ENCODE assay signal across 7 mouse cellular contexts in genomic region chrX:129884465-129884864, GRCm38 (mm10).
A peak's percentile ranks its signal among the peaks of the same experiment; 100 is the strongest.
DNase-seq lines count a peak whose midpoint lies in the region; ATAC-seq and TF ChIP-seq lines count a peak whose summit lies in the region.

No protein-coding gene starts in this region.

- peak; percentile 77 for TF ChIP-seq CTCF in layer of hippocampus, adult 2 months (conservative IDR thresholded peaks at IDR 0.05)

- no peak for DNase-seq in layer of hippocampus, adult 2 months (ENCODE audit: low spot score in 2 of 2)
- no peak for DNase-seq in layer of hippocampus, postnatal 36 days
- DNase-seq in Muller cell, postnatal 12 days (ENCODE audit: inconsistent ontology term): peak; percentile 2
- peak; percentile 3 to 40 for DNase-seq in cerebellum, postnatal 36 days
- peak; percentile 4 for DNase-seq in layer of hippocampus, adult 9-10 months (ENCODE audit: low spot score)
- peak; percentile 12 to 16 for DNase-seq in spleen, postnatal 36 days (ENCODE audit: low spot score in 2 of 2)

- no peak overlapping the region for H3K4me3 ChIP-seq in layer of hippocampus, adult 2 months

- H3K27ac ChIP-seq in layer of hippocampus, adult 2 months: no peak overlapping the region

- ATAC-seq in CD4-positive, CD25-positive, alpha-beta regulatory T cell, adult 4 months: peak; percentile 91

Comparison
In these comparisons a context has a peak if more than half of its experiments do, and no peak if none do; other contexts are left out.
1. DNase-seq: peak in Muller cell, postnatal 12 days (single experiment), cerebellum, postnatal 36 days (2 of 2), layer of hippocampus, adult 9-10 months (single experiment) and spleen, postnatal 36 days (2 of 2); none in layer of hippocampus, adult 2 months (0 of 2) and layer of hippocampus, postnatal 36 days (0 of 2).